Mouse (Mus musculus): ENCODE data around the gene Ucn.

DNA sequence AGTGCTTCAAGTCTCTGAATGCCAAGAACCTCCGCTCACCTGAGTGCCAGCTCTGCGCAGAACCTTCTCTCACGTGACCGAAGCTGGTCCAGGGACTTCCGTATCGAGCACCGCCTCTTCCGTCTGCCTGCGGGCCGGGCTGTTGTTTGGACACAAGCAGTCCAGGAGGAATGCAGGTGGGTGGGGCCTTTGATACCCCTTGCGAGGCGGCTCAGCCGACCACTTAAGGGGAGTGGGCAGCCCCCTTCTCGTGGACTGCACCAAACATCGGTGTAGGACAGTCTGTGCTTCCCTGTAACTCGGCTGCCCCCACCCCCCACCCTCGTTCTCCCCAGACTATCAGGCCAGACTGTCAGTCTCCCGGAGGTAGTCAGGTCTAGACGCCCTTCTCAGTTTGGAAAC lies 15.5 kb upstream of the Ucn start, which contains the start of gene Mpv17:
- TF ChIP-seq EP300 (IDR thresholded peaks at IDR 0.05; ENCODE audit: low read depth) (no peak), CTCF (IDR thresholded peaks at IDR 0.05; ENCODE audit: low read depth) (no peak)

Measured in heart, postnatal 0 days (tissue).